Mouse (Mus musculus): ENCODE measurements around the gene Pwp2. TPM values are rescaled to one million over a fixed set of nuclear protein-coding genes. Genes with fewer than 3 reads are reported as not detected.

The Pwp2 gene
- total and polyA plus RNA-seq, 3 experiments, result 41.2 to 49.9 (median 43.0) TPM

GRCm38 (mm10) chr10:78184531-78185380 is at the start of gene Pwp2 (continued):
- TF ChIP-seq ZMIZ1 (IDR thresholded peaks at IDR 0.05; ENCODE audit: low read depth, low read length), result no peak; the same call in 1 of the 2 replicates

- Histone ChIP-seq H3K27ac (ENCODE audit: insufficient read depth, low read depth) (no peak overlapping the region), H3K36me3 (replicated peaks in 1 of 2; ENCODE audit: control insufficient read depth in 1 of 2, insufficient read depth in 1 of 2, low read length in 1 of 2) (peaks cover 10 to 74% of the 10 kb centered on the region in 2 experiments), H3K79me2 (replicated peaks; ENCODE audit: control insufficient read depth, extremely low read depth, insufficient read depth, poor library complexity, severe bottlenecking) (peaks cover 6% of the 10 kb centered on the region), H3K4me3 (replicated peaks in 1 of 3; ENCODE audit: low read depth in 2 of 3, low read length in 2 of 3, poor library complexity in 1 of 3) (no peak overlapping the region), H3K4me1 (ENCODE audit: control insufficient read depth in 1 of 2, insufficient read depth in 2 of 2) (peaks cover 3 to 41% of the 10 kb centered on the region in 2 experiments; a peak in 3 of 4 replicates), H3K9me3 (replicated peaks; ENCODE audit: low read length) (no peaks in the 10 kb centered on the region), H3K27me3 (replicated peaks) (no peaks in the 10 kb centered on the region), H3K4me2 (ENCODE audit: insufficient read depth, low read depth, poor library complexity, severe bottlenecking) (no peak overlapping the region), H3K9ac (ENCODE audit: insufficient read depth, low read depth) (no peak overlapping the region)
- dilution Hi-C loops (cut with MboI; ENCODE audit: extremely low pct_ligation_motif_present, extremely low pct_unique_long_range_greater_than_20kb, low sequenced_read_pairs), result no loop called here
- no peak for DNase-seq (ENCODE audit: extremely low read depth)
- in situ Hi-C loops (cut with MboI; ENCODE audit: low pct_ligation_motif_present, low pct_unique_long_range_greater_than_20kb, low sequenced_read_pairs), result no loop called here
- TF ChIP-seq JUND (conservative IDR thresholded peaks at IDR 0.05; ENCODE audit: low read depth, low read length), result no peak
- no peak for TF ChIP-seq TBP (conservative IDR thresholded peaks at IDR 0.05; ENCODE audit: low read depth, low read length)
- TF ChIP-seq POLR2A (IDR thresholded peaks at IDR 0.05; ENCODE audit: low read depth, low read length), result no peak
- TF ChIP-seq SMC3 (IDR thresholded peaks at IDR 0.05; ENCODE audit: low read depth, low read length), result no peak
- TF ChIP-seq USF1 (IDR thresholded peaks at IDR 0.05; ENCODE audit: low read depth, low read length), result no peak
- TF ChIP-seq RAD21 (IDR thresholded peaks at IDR 0.05; ENCODE audit: low read depth, low read length), result no peak
- TF ChIP-seq BHLHE40 (IDR thresholded peaks at IDR 0.05; ENCODE audit: low read depth, low read length), result no peak
- no peak for TF ChIP-seq NELFE (IDR thresholded peaks at IDR 0.05; ENCODE audit: low read depth, low read length)
- TF ChIP-seq USF2 (conservative IDR thresholded peaks at IDR 0.05; ENCODE audit: low read depth, low read length), result no peak
- no peak for TF ChIP-seq KAT2A (IDR thresholded peaks at IDR 0.05; ENCODE audit: insufficient replicate concordance, low read length)
- no peak for TF ChIP-seq PAX5 (IDR thresholded peaks at IDR 0.05; ENCODE audit: low read length)
- no peak for TF ChIP-seq MAX (IDR thresholded peaks at IDR 0.05; ENCODE audit: low read length)
- TF ChIP-seq CHD2 (IDR thresholded peaks at IDR 0.05; ENCODE audit: low read length), result no peak
- TF ChIP-seq UBTF (IDR thresholded peaks at IDR 0.05; ENCODE audit: low read depth, low read length), result no peak
- TF ChIP-seq ELF1 (IDR thresholded peaks at IDR 0.05; ENCODE audit: low read depth, low read length), result no peak
- TF ChIP-seq JUN (IDR thresholded peaks at IDR 0.05; ENCODE audit: insufficient read depth, low read depth, low read length), result no peak
- TF ChIP-seq ZC3H11A (IDR thresholded peaks at IDR 0.05; ENCODE audit: low read depth, low read length), result no peak
- TF ChIP-seq HCFC1 (IDR thresholded peaks at IDR 0.05; ENCODE audit: low read depth, low read length), result no peak
- no peak for TF ChIP-seq SIN3A (IDR thresholded peaks at IDR 0.05; ENCODE audit: low read length)
- TF ChIP-seq ZMIZ1 (IDR thresholded peaks at IDR 0.05; ENCODE audit: low read depth, low read length), result no peak
These were observed 48.8 kb upstream of the Pwp2 start for GRCm38 (mm10) chr10:78233756-78234155.
